Mouse (Mus musculus) lung, adult 2 months (tissue): ENCODE results near the gene Kdelr3. TPM values are rescaled to one million over a fixed set of nuclear protein-coding genes. Genes with fewer than 3 reads are reported as not detected.

ENCODE experiments used
- DNase-seq: peaks from one replicate; pipeline ENCODE4 v3.0.0; 2022
- H3K4me1 ChIP-seq: fragments of 200-500 bp; 2 replicates; pipeline ENCODE4 v1.6.1; 2011; ENCODE audit warnings: low read length; ENCODE audit not compliant: control insufficient read depth, insufficient read depth
- H3K4me3 ChIP-seq: fragments of 200-500 bp; replicated peaks from 2 replicates; pipeline ENCODE3; 2011; ENCODE audit warnings: low read depth, mild to moderate bottlenecking, control low read depth, low read length; ENCODE audit errors: extremely low read depth
- CTCF ChIP-seq: fragments of 200-500 bp; IDR thresholded peaks from 2 replicates; pipeline ENCODE4 v1.5.1; 2011; ENCODE audit warnings: mild to moderate bottlenecking, low read length, control low read depth; ENCODE audit not compliant: insufficient read depth
- POLR2A ChIP-seq: fragments of 200-500 bp; IDR thresholded peaks from 2 replicates; pipeline ENCODE4 v1.6.1; 2011; ENCODE audit warnings: low read depth, mild to moderate bottlenecking, control low read depth, low read length, borderline replicate concordance; ENCODE audit errors: extremely low read depth
- WGBS: fragments of 180-500 bp; shearing (Covaris S2); methylation state at CpG from one replicate; pipeline ENCODE4 v1.1.7; 2018; 5-methylcytosine and 5-hydroxymethylcytosine counted together
- polyA plus RNA-seq: library from polyadenylated mRNA; depleted of rRNA; stranded (reverse); fragments of >200 nt; gene quantifications from 2 replicates; pipeline ENCODE4 v1.2.3, GENCODE M21; 2012; rRNA removed

Gene Kdelr3
- polyA plus RNA-seq: 16.9 and 19.4 TPM in 2 replicates

- DNase-seq: peak; percentile 69
- Histone ChIP-seq H3K4me1 (0 out of 2 replicates have a peak, but pooled peaks cover 5% of the 10 kb centered on the region), H3K4me3 (peak within 1 kb of the TSS; percentile 61)
- 2% methylated on average over 71 of the region's 71 CpGs for WGBS
- TF ChIP-seq CTCF: no peak
- peak; percentile 28; the same call in 1 of the 2 replicates for TF ChIP-seq POLR2A
Observed at GRCm38 (mm10) chr15:79516171-79517096, at the start of gene Kdelr3. Gene Kdelr3 (plus strand): TSS chr15:79516411.

GRCm38 (mm10) chr15:79466601-79467286, 49.5 kb upstream of the Kdelr3 start:
- TF ChIP-seq POLR2A (no peak; the same call in 1 of the 2 replicates), CTCF (peak; percentile 99)
- DNase-seq: peak; percentile 89
- Histone ChIP-seq H3K4me1 (no peaks in the 10 kb centered on the region; the same call in 1 of the 2 replicates), H3K4me3 (no peak overlapping the region)
- WGBS: 8% methylated on average over 18 of the region's 18 CpGs

- DNase-seq: no peak
- H3K4me1 ChIP-seq: no peaks in the 10 kb centered on the region; the same call in 1 of the 2 replicates
- no peak overlapping the region for H3K4me3 ChIP-seq
- WGBS: 64% methylated on average over 5 of the region's 5 CpGs
- TF ChIP-seq CTCF (no peak), POLR2A (no peak)
Observed at GRCm38 (mm10) chr15:79469577-79469976, 46.6 kb upstream of the Kdelr3 start.

GRCm38 (mm10) chr15:79470583-79470982, 45.6 kb upstream of the Kdelr3 start:
- DNase-seq: peak; percentile 25
- 29% methylated on average over 17 of the region's 17 CpGs for WGBS
- H3K4me1 ChIP-seq: no peaks in the 10 kb centered on the region; the same call in 1 of the 2 replicates
- no peak for TF ChIP-seq CTCF
- TF ChIP-seq POLR2A: no peak
- peak overlapping the region; percentile 11 for H3K4me3 ChIP-seq

- WGBS: 38% methylated on average over 10 of the region's 10 CpGs
- H3K4me1 ChIP-seq: no peaks in the 10 kb centered on the region; the same call in 1 of the 2 replicates
- TF ChIP-seq POLR2A (no peak), CTCF (no peak)
- no peak for DNase-seq
- no peak overlapping the region for H3K4me3 ChIP-seq
Observed at GRCm38 (mm10) chr15:79471095-79471494, 45.1 kb upstream of the Kdelr3 start.

GRCm38 (mm10) chr15:79473042-79473441, 43.2 kb upstream of the Kdelr3 start:
- TF ChIP-seq POLR2A (no peak), CTCF (peak; percentile 23; the same call in 1 of the 2 replicates)
- WGBS: 86% methylated on average over 5 of the region's 5 CpGs
- Histone ChIP-seq H3K4me1 (no peaks in the 10 kb centered on the region), H3K4me3 (no peak overlapping the region)
- DNase-seq: no peak

GRCm38 (mm10) chr15:79473638-79474355, 42.4 kb upstream of the Kdelr3 start:
- Histone ChIP-seq H3K4me1 (no peaks in the 10 kb centered on the region), H3K4me3 (no peak overlapping the region)
- WGBS: 53% methylated on average over 12 of the region's 12 CpGs
- TF ChIP-seq POLR2A (no peak), CTCF (no peak)
- DNase-seq: no peak

- TF ChIP-seq POLR2A (no peak), CTCF (no peak)
- Histone ChIP-seq H3K4me1 (no peaks in the 10 kb centered on the region), H3K4me3 (no peak overlapping the region)
- DNase-seq: no peak
- WGBS: 40% methylated on average over 6 of the region's 6 CpGs
Observed at GRCm38 (mm10) chr15:79477227-79477626, 39.0 kb upstream of the Kdelr3 start.
